Mouse (Mus musculus) mesoderm, embryonic 11.5 days (tissue): ENCODE data around the gene Cacnb4.
A peak's percentile ranks its signal among the peaks of the same experiment; 100 is the strongest.

Source experiments
- DNase-seq: peaks from one replicate; pipeline ENCODE4 v3.0.0-alpha.2; 2012; ENCODE audit warnings: low read depth, low spot score

The Cacnb4 gene

DNA sequence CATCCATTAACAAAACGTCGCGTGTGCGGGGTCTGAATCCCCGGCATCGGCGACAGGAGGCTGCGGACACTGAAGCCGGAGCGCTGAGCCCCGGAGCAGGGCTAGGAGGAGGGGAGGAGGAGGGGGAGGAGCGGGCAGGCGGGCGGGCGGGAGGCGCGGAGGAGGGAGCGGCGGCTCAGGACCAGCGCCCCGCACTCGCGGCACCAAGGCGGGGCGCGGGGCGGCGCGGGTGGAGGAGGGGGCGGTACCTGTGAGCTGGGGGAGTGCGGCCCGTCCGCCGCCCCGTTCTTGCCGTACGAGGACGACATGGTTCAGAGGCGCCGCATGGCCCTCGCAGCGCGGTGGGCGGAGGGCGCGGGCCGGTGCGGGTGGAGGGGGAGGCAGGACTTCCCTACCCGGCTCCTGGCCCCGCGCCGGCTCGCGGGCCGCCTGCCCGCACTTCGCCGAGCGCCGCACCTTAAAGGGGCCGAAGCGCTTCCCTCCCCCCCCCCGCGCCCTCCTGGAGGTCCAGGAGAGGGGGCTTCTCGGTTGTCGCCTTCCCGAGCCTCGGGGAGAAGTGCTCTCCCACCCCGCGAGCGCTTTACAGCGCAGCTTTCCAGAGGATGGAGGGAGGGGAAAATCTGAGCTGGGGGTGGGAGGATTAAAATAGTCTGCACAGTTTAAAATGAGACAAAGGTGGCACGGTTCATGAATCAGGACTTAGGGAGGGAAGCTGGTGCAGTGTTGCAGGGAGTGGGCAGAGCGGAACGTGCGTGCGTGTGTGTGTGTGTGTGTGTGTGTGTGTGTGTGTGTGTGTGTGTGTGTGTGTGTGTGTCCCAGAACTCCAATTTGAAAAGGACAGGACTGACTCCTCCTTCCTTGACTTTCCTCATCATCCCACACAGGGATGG lies at the start of gene Cacnb4:
Gene Cacnb4 (minus strand): TSS at position 809 of the 890 bp plus-strand sequence.
- peak; percentile 69 for DNase-seq

- peak; percentile 9 for DNase-seq
Observed at GRCm38 (mm10) chr2:52720231-52721025, 43.8 kb upstream of the Cacnb4 start.

DNA sequence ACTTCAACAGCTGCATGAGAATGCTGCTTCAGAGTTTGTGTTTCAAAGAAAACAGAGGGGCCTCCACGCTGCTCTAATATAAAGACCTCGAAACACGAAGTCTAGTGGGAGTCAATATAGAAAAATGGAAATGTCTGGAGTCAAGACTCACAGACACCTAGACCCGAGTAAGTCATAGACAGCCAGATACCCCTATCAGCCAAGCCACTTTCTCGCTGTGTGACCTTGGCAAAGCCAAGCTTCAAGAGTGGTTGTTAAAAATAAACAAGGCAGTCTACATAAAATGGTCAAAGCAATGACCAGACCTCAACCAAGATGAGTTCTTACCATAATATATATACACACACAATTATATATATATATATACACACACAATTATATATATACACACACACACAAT lies 40.4 kb upstream of the Cacnb4 start:
- DNase-seq, result no peak

- no peak for DNase-seq
Observed at GRCm38 (mm10) chr2:52715538-52715937, 38.9 kb upstream of the Cacnb4 start.

DNA sequence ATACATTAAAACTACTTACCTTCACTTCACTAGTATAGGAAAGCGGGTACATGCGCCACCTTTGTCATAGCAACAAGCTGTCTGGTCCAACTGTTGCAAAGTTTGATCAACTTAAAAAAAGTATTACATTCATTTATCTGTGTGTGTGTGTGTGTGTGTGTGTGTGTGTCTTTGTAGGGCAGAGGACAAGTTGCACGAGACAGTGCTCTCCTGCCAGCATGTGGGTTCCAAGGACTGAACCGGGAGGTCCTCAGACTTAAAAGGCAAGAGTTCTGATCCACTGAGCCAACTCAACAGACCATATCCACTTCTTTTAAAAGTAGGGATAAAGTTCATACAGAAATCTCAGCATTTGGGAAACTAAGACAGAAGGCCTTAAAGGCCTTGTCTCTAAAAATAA lies 37.5 kb upstream of the Cacnb4 start:
- no peak for DNase-seq

- no peak for DNase-seq
Observed at GRCm38 (mm10) chr2:52710804-52711203, 34.2 kb upstream of the Cacnb4 start.

- DNase-seq, result no peak
Observed at GRCm38 (mm10) chr2:52709417-52709816, 32.8 kb upstream of the Cacnb4 start.

GRCm38 (mm10) chr2:52701368-52702036 lies 24.9 kb upstream of the Cacnb4 start:
- DNase-seq, result no peak

GRCm38 (mm10) chr2:52700352-52700751 lies 23.7 kb upstream of the Cacnb4 start:
- DNase-seq, result no peak

DNA sequence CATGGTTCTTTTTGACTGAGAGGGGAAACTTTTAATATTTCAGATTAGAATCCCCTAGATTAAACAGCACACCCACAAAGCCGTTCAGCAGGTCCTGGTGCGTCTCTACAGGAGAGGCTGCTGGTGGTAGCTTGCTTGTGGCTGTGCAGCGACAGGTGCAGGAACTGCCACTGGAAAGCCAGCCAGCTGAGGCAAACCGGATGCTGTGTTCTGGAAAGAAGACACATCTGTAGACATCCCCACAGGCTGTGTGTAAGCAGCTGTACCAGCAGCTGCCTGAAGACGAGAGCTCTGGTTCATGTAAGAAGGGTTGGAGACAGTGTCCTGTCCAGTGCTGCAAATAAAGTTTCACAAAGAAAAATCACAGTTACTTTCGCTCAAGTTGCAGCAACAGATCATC lies 18.0 kb upstream of the Cacnb4 start:
- DNase-seq, result no peak

DNA sequence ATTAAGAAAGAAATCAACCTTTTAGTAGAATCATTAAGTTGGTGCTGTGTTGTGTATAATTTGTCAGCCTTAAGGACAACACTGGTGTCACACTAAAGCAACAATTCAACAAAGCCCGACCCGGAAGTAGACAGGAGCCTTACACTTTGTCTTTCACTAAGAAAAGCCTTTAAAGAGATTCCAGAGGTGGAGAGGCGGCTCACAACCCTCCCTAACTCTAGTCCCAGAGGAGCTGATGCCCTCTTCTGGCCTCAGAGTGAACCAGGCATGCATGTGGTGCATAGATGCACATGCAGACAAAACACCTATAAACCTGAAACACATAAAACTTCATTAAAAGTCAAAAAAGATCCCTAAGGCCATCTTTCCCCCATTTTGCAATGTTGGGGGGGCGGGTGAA lies 15.1 kb upstream of the Cacnb4 start:
- DNase-seq, result no peak

DNA sequence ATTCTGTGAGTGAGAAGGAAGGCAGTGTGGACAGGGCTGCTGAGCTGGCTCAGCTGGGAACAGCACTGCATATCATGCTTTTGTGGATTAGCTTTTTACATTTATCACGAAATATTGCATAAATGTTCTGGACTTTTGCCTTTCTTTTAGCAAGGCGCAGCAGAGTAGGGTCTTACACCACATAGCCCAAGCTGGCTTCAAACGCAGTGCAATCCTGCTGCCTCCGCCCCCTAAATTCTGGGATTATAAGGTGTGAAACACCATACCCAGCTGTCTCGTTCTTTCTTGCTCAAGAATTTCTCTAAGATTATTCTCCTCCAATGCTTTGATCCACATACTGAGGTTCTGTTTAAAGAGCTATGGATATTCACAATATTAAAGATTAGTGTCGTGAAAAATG lies 10.0 kb upstream of the Cacnb4 start:
- DNase-seq, result no peak

DNA sequence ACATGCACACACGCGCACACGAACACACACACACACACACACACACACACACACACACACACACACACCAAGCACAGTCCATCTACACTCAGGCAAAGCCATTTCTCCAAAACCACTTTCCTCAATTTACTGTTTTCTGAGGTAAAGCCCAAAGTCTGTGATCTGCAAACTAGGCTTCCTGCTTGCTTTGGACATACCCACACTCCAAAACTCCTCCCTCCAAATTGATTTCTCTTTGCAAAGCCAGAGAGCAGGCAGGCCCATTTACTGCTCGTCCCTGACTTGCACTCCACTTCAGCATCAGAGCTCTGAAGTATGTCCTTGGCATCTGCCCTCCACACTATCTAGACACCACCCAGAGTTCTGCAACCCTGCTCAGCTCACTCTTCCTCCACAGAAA lies 958 bp upstream of the Cacnb4 start:
- no peak for DNase-seq

GRCm38 (mm10) chr2:52676913-52677303 lies 277 bp upstream of the Cacnb4 start:
- DNase-seq, result no peak

GRCm38 (mm10) chr2:52675278-52675987 lies 1.2 kb downstream of the Cacnb4 start:
- DNase-seq, result peak; percentile 17

DNA sequence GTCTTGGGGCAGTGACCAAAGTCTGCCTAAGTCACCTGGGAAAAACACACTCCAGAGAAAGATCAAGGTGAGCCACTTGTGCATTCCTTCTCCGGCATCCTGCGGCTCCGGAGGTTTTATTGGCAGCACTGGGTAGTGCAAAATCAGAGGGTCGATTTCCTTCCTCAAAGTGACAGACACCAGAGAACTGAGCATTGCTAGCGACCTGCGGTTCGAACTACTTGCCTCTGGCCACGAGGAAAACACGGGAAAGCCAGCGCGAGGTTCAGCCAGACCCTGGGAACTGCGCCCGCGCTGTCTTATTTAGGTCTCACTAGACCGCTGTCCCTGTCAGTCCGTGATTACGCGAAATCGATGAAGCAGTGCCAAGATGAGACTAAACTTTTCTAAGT lies 1.7 kb downstream of the Cacnb4 start:
- peak; percentile 41 for DNase-seq

GRCm38 (mm10) chr2:52673172-52673571 lies 3.5 kb downstream of the Cacnb4 start:
- DNase-seq, result no peak

GRCm38 (mm10) chr2:52670733-52671132 lies 5.9 kb downstream of the Cacnb4 start:
- no peak for DNase-seq

- DNase-seq, result no peak
Observed at GRCm38 (mm10) chr2:52668480-52668879, 8.2 kb downstream of the Cacnb4 start.

GRCm38 (mm10) chr2:52656722-52657121 lies 19.9 kb downstream of the Cacnb4 start:
- no peak for DNase-seq

DNA sequence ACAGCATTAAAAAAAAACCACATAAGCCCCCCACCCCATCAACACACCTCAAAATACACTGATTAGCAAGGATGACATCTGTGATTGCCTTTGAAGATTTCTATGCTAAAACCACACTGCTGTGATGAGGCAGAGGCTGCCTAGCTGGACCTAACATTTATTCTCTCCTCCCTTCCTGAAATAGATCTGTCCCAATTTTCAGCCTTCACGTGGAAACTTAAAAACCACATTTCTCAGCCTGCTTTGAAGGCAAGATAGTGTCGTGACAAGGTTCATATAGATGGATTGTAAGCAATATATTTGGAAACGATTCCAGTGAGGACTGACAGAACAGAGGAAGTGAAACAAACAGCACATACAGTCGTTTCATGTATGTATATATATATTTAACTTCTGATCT lies 22.1 kb downstream of the Cacnb4 start:
- DNase-seq, result no peak

DNA sequence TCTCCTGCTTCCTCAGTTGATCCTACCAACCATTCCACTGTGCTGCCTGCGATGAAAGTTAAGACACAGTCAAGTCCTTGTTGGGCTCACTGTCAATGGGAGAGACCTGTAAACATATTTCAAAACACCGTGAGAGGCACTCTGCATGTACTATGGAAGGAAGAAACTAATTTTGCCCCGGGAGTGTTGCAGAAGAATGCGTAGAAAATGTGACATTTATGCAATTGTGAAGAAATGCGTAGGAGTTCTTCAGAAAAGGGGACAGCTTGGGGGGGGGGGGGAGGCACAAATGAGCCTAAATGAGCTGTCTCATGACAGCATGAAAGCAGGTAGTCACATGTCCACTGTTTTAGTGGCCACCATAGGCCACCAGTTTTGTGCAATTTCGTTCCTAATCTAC lies 25.1 kb downstream of the Cacnb4 start:
- DNase-seq, result no peak
